Mouse (Mus musculus) C2C12 (cell line): ENCODE data around the gene Wdr61. TPM values are rescaled to one million over a fixed set of nuclear protein-coding genes. Genes with fewer than 3 reads are reported as not detected.

Experiments used
- H3K27me3 ChIP-seq: one replicate; pipeline ENCODE4 v1.6.1; 2011; ENCODE audit not compliant: control insufficient read depth, insufficient read depth, insufficient read length
- H3K36me3 ChIP-seq: one replicate; pipeline ENCODE4 v1.6.1; 2011; ENCODE audit not compliant: control insufficient read depth, insufficient read depth
- H3K4me3 ChIP-seq: one replicate; pipeline ENCODE4 v1.5.1; 2011; ENCODE audit warnings: mild to moderate bottlenecking, control low read depth; ENCODE audit not compliant: poor library complexity, insufficient read depth, severe bottlenecking
- H3K79me2 ChIP-seq: one replicate; pipeline ENCODE4 v1.6.1; 2011; ENCODE audit not compliant: control insufficient read depth, insufficient read depth
- H3K79me3 ChIP-seq: one replicate; pipeline ENCODE4 v1.6.1; 2011; ENCODE audit warnings: low read depth, control low read depth
- H3ac ChIP-seq: one replicate; pipeline ENCODE3; 2011; ENCODE audit warnings: low read depth; ENCODE audit not compliant: control insufficient read depth, insufficient read length
- CEBPB ChIP-seq: IDR thresholded peaks from one replicate; pipeline ENCODE4 v1.6.1; 2011; ENCODE audit warnings: low read depth, mild to moderate bottlenecking, control low read depth, moderate library complexity
- CTCF ChIP-seq: IDR thresholded peaks from one replicate; pipeline ENCODE4 v1.5.1; 2011; ENCODE audit not compliant: control insufficient read depth, insufficient read depth, insufficient read length
- FOSL1 ChIP-seq: IDR thresholded peaks from one replicate; pipeline ENCODE4 v1.8.0; 2011; ENCODE audit warnings: mild to moderate bottlenecking, low read length; ENCODE audit not compliant: poor library complexity, insufficient read depth, severe bottlenecking
- MAX ChIP-seq: IDR thresholded peaks from one replicate; pipeline ENCODE4 v1.6.1; 2011; ENCODE audit warnings: mild to moderate bottlenecking, control low read depth
- MYOD1 ChIP-seq: IDR thresholded peaks from one replicate; pipeline ENCODE4 v1.6.1; 2011; ENCODE audit warnings: low read depth; ENCODE audit not compliant: control insufficient read depth, insufficient read length
- MYOG ChIP-seq: IDR thresholded peaks from one replicate; pipeline ENCODE4 v1.6.1; 2011; ENCODE audit not compliant: control insufficient read depth, insufficient read length; ENCODE audit errors: extremely low read depth
- USF1 ChIP-seq: IDR thresholded peaks from one replicate; pipeline ENCODE4 v1.6.1; 2011; ENCODE audit warnings: low read depth, mild to moderate bottlenecking, control low read depth, moderate library complexity
- polyA plus RNA-seq: library from polyadenylated mRNA; unstranded; fragments of >200 nt; fragmentation: generic; extraction: Trizol; gene quantifications from one replicate; pipeline ENCODE4 v1.2.1, GENCODE M21; 2012; ENCODE audit warnings: missing spikeins

Gene Wdr61
- polyA plus RNA-seq, 1 experiment = 55.9 TPM

DNA sequence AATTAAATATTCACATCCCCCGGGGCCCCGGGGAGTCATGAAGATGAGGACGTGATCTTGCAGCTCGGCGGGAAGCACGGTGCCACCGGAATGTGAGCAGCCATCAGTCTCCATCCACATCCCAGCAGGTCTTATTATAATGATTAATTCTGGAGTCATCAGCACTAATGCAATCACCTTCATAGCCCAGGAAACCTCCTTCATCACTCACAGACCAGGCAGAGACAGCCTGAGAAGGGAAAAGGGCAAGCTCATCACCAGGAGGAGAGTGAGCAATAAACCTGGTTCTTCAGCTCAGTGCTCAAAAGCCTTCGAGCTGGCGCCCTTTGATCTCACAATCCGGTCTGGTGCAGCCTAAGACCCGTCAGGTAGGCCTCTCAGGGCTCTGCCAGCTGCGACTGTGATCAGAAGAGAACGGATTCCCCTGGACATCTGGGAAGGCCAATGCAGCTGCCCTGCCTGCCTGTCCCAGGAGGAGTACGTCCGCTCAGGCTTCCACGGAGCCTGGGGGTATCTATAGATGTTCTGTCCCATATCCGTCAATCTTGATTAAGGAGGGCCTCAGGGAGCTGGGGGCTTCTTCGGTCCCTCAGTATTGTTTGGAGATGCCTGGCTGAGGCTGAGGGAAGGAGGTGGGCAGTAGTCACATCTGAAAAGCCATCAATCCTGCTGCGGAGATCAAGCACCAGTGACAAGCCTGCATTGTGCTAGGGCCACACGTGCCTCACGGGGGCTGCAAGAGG is 18.1 kb upstream of the Wdr61 start:
- TF ChIP-seq MYOG (no peak), MAX (no peak), FOSL1 (no peak), MYOD1 (no peak)
- Histone ChIP-seq H3K4me3 (no peak overlapping the region), H3K79me2 (no peaks in the 10 kb centered on the region), H3K79me3 (no peaks in the 10 kb centered on the region), H3K36me3 (no peaks in the 10 kb centered on the region), H3ac (no peak overlapping the region), H3K27me3 (peaks cover 17% of the 10 kb centered on the region)

- no peak overlapping the region for H3K4me3 ChIP-seq
- H3ac ChIP-seq = no peak overlapping the region
- no peaks in the 10 kb centered on the region for H3K79me3 ChIP-seq
- no peaks in the 10 kb centered on the region for H3K79me2 ChIP-seq
- no peaks in the 10 kb centered on the region for H3K36me3 ChIP-seq
- TF ChIP-seq MAX (no peak), MYOD1 (no peak), MYOG (no peak), CTCF (no peak), USF1 (no peak), CEBPB (no peak), FOSL1 (no peak)
- H3K27me3 ChIP-seq = peaks cover 14% of the 10 kb centered on the region
Measured at GRCm38 (mm10) chr9:54751684-54752083, 17.4 kb upstream of the Wdr61 start.

DNA sequence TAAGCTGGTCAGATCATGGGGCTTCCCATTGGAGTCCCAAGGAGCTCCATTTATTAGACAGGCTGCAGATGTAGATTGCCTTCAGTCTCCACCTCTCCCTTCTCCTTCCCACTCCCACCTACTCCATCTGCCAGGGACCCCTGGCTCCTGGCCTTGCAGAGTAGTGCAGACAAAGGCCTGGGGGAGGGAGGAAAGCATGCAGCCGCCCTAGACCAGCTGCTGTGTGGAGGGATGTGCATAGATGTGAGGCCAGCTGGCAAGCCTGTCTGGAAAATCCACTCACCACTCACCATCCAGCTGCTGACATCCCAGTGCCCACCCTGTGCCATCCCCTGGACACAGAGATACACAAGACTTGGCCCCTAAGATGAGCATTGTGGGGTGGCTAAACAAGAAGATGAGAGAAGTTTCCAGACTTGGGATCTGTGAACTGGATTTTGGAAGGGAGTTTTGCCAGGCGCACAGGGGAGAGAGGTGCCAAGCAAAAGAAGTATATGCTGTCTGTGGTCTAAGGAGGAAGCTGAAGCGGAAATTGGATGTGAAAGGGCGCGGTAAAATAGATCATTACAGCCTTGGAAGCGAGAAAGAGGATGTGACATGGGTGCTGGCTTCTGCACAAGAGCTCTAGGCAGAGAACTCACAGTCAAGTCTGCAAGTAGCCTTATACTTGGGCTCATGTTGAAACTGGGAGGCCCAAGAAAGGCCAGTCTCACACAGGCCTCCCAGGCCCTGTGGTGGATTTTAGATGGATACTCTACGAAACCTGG is 16.1 kb upstream of the Wdr61 start:
- H3K4me3 ChIP-seq = no peak overlapping the region
- no peaks in the 10 kb centered on the region for H3K79me3 ChIP-seq
- no peaks in the 10 kb centered on the region for H3K79me2 ChIP-seq
- H3K27me3 ChIP-seq = peaks cover 12% of the 10 kb centered on the region
- no peak overlapping the region for H3ac ChIP-seq
- no peak for TF ChIP-seq MAX
- no peak for TF ChIP-seq CTCF
- TF ChIP-seq MYOG = no peak
- no peak for TF ChIP-seq FOSL1
- no peaks in the 10 kb centered on the region for H3K36me3 ChIP-seq

- no peak overlapping the region for H3ac ChIP-seq
- TF ChIP-seq FOSL1 (no peak), USF1 (no peak), MYOD1 (no peak), CTCF (no peak), MYOG (no peak), MAX (no peak), CEBPB (no peak)
- no peaks in the 10 kb centered on the region for H3K79me3 ChIP-seq
- H3K36me3 ChIP-seq = no peaks in the 10 kb centered on the region
- H3K79me2 ChIP-seq = no peaks in the 10 kb centered on the region
- H3K27me3 ChIP-seq = peaks cover 8% of the 10 kb centered on the region
- H3K4me3 ChIP-seq = no peak overlapping the region
Measured at GRCm38 (mm10) chr9:54745740-54746370, 11.5 kb upstream of the Wdr61 start.

GRCm38 (mm10) chr9:54743891-54744290 is 9.6 kb upstream of the Wdr61 start:
- Histone ChIP-seq H3K79me3 (no peaks in the 10 kb centered on the region), H3K4me3 (no peak overlapping the region), H3K79me2 (no peaks in the 10 kb centered on the region), H3ac (no peak overlapping the region), H3K27me3 (peaks cover 3% of the 10 kb centered on the region), H3K36me3 (no peaks in the 10 kb centered on the region)
- TF ChIP-seq USF1 (no peak), FOSL1 (no peak), CTCF (no peak), MAX (no peak), MYOD1 (no peak), CEBPB (no peak), MYOG (no peak)

- Histone ChIP-seq H3K4me3 (no peak overlapping the region), H3K79me2 (peaks cover 10% of the 10 kb centered on the region), H3K36me3 (no peaks in the 10 kb centered on the region), H3K79me3 (peaks cover 9% of the 10 kb centered on the region), H3ac (no peak overlapping the region), H3K27me3 (peaks cover 3% of the 10 kb centered on the region)
- no peak for TF ChIP-seq MYOG
- TF ChIP-seq CTCF = peak; percentile 80
- TF ChIP-seq MAX = no peak
Measured at GRCm38 (mm10) chr9:54738376-54738775, 4.1 kb upstream of the Wdr61 start.
